Mouse (Mus musculus) hindbrain, postnatal 0 days (tissue): ENCODE measurements around the gene Prkg2. TPM values are rescaled to one million over a fixed set of nuclear protein-coding genes. Genes with fewer than 3 reads are reported as not detected.

Experiments used
- ATAC-seq: fragments of 200-750 bp; cut with Nextera tagmentation; 2 replicates; pipeline ENCODE4 v1.8.0; 2017; ENCODE audit warnings: mild to moderate bottlenecking, moderate TSS enrichment, moderate library complexity
- DNase-seq: peaks from one replicate; pipeline ENCODE4 v3.0.0-alpha.2; 2015; ENCODE audit warnings: low spot score
- H3K27ac ChIP-seq: fragments of 300-500 bp; sonication (generic); 2 replicates; pipeline ENCODE4 v1.5.1; 2014; ENCODE audit warnings: mild to moderate bottlenecking
- H3K27me3 ChIP-seq: fragments of 300-500 bp; sonication (generic); 2 replicates; pipeline ENCODE4 v1.6.1; 2014; ENCODE audit warnings: low read length, mixed read lengths; ENCODE audit not compliant: insufficient read depth
- H3K36me3 ChIP-seq: fragments of 300-500 bp; sonication (generic); 2 replicates; pipeline ENCODE4 v1.6.1; 2014; ENCODE audit warnings: low read length, mixed read lengths; ENCODE audit not compliant: insufficient read depth
- H3K4me1 ChIP-seq: fragments of 300-500 bp; sonication (generic); 2 replicates; pipeline ENCODE4 v1.6.1; 2014; ENCODE audit warnings: antibody characterized with exemption, low read length, mixed read lengths; ENCODE audit not compliant: insufficient read depth
- H3K4me2 ChIP-seq: fragments of 300-500 bp; sonication (generic); 2 replicates; pipeline ENCODE4 v1.6.1; 2014; ENCODE audit warnings: low read depth, mild to moderate bottlenecking, low read length, moderate library complexity, mixed read lengths
- H3K4me3 ChIP-seq: fragments of 300-500 bp; sonication (generic); 2 replicates; pipeline ENCODE4 v1.5.1; 2014; ENCODE audit warnings: low read length
- H3K9ac ChIP-seq: fragments of 300-500 bp; sonication (generic); replicated peaks from 2 replicates; pipeline ENCODE4 v1.6.1; 2014; ENCODE audit warnings: mild to moderate bottlenecking, low read length, moderate library complexity, mixed read lengths
- H3K9me3 ChIP-seq: fragments of 300-500 bp; sonication (generic); 2 replicates; pipeline ENCODE4 v1.6.1; 2016; ENCODE audit warnings: low read length, mixed read lengths
- CTCF ChIP-seq: IDR thresholded peaks from 2 replicates; pipeline ENCODE4 v1.5.1; 2016; ENCODE audit warnings: antibody characterized with exemption, control low read depth, low read depth
- WGBS: fragments of 180-500 bp; shearing (Covaris S2); extraction: QIAGEN DNeasy Blood & Tissue Kit; methylation state at CpG from one replicate; pipeline ENCODE4 v1.1.7; 2014; 5-methylcytosine and 5-hydroxymethylcytosine counted together
- polyA plus RNA-seq: library from polyadenylated mRNA; unstranded; fragments of >200 nt; fragmentation: Nextera tagmentation; extraction: Ambion mirVana; gene quantifications from 2 replicates; pipeline ENCODE4 v1.2.1, GENCODE M21; 2015
- total RNA-seq: library from RNA; depleted of rRNA; stranded (reverse); fragments of >200 nt; gene quantifications from 2 replicates; pipeline ENCODE4 v1.2.3, GENCODE M21; 2014

The Prkg2 gene
- total and polyA plus RNA-seq, 2 experiments from 2014 or later: 1.6 to 1.7 TPM

DNA sequence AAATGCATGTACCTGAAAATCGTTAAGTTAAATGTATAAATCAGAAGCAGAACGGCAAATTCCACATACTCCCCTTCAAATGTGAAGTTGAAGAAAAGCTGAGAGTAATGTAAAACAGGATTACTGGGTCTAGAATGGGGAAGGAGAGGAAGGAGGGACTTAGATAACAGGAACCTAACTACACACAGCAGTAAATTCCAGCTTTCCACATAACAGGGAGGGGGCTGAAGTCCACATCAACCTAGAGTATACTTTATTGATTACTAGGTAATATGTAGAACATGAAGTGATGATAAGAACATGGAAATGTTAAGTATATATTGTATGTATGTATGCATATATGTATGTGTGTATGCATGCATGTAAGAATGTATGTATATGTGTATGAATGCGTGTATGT lies 114.2 kb downstream of the Prkg2 start:
- no peaks in the 10 kb centered on the region for H3K4me1 ChIP-seq
- no peak overlapping the region for H3K4me3 ChIP-seq
- DNase-seq: no peak
- 95% methylated on average over 3 of the region's 3 CpGs for WGBS
- ATAC-seq: no peak
- no peaks in the 10 kb centered on the region for H3K9me3 ChIP-seq
- no peak overlapping the region for H3K9ac ChIP-seq
- H3K4me2 ChIP-seq: no peak overlapping the region
- TF ChIP-seq CTCF: no peak
- H3K27me3 ChIP-seq: no peaks in the 10 kb centered on the region
- H3K27ac ChIP-seq: no peak overlapping the region
- no peaks in the 10 kb centered on the region for H3K36me3 ChIP-seq

DNA sequence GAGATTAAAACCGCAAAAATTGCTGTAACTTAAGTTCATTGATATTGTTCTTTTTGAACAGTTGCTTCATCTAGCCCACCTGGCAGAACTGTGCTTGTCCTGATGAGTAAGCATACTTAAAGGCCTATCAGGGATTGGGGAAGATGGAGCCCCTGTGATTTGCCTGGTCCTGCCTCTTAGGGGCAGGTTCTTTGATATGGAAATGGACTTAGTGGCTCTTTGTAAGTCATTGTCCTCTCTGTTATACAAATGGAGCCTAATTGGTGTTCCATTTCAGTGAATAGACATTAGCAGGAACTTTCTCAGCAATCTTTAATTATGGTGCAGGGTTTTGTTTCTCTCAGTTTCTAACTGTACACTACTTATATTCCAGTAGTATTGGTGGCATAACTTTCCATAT lies 115.5 kb downstream of the Prkg2 start:
- Histone ChIP-seq H3K4me3 (no peak overlapping the region), H3K36me3 (no peaks in the 10 kb centered on the region), H3K27ac (no peak overlapping the region), H3K9ac (no peak overlapping the region), H3K4me1 (no peaks in the 10 kb centered on the region), H3K27me3 (no peaks in the 10 kb centered on the region), H3K9me3 (no peaks in the 10 kb centered on the region), H3K4me2 (no peak overlapping the region)
- ATAC-seq: no peak
- DNase-seq: no peak
- TF ChIP-seq CTCF: no peak
- 61% methylated on average over 1 of the region's 1 CpGs for WGBS

- no peak overlapping the region for H3K4me3 ChIP-seq
- WGBS: 95% methylated on average over 5 of the region's 5 CpGs
- ATAC-seq: no peak
- no peak overlapping the region for H3K27ac ChIP-seq
- H3K27me3 ChIP-seq: no peaks in the 10 kb centered on the region
- no peak overlapping the region for H3K4me2 ChIP-seq
- no peak overlapping the region for H3K9ac ChIP-seq
- DNase-seq: no peak
- no peak for TF ChIP-seq CTCF
- H3K36me3 ChIP-seq: no peaks in the 10 kb centered on the region
- no peaks in the 10 kb centered on the region for H3K4me1 ChIP-seq
- H3K9me3 ChIP-seq: no peaks in the 10 kb centered on the region
These were observed 118.4 kb downstream of the Prkg2 start for GRCm38 (mm10) chr5:98918716-98919115.

DNA sequence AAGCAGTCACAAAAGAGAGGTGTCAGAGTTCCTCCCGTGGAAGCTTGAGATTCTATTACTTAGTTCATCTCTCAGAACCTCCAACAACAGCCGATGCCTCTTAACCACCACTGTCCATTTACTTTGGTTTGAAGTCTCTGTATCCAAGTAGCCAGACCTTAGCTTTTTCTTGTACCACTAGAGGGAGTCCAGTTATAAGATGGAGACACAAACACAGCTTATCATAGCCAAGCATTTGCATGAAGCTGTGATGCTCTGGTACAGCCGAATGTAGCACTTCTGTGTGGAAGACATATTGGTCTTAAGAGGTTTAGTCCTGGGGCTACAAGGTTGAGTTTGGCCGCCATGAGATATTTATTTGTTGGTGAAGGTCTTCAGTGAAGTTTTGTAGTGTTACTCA lies 134.8 kb downstream of the Prkg2 start:
- no peak overlapping the region for H3K4me3 ChIP-seq
- no peaks in the 10 kb centered on the region for H3K27me3 ChIP-seq
- WGBS: 64% methylated on average over 4 of the region's 4 CpGs
- peak; percentile 62 for ATAC-seq
- no peak overlapping the region for H3K9ac ChIP-seq
- H3K4me1 ChIP-seq: no peaks in the 10 kb centered on the region
- TF ChIP-seq CTCF: peak; percentile 75
- H3K36me3 ChIP-seq: no peaks in the 10 kb centered on the region
- peak; percentile 84 for DNase-seq
- no peaks in the 10 kb centered on the region for H3K9me3 ChIP-seq
- no peak overlapping the region for H3K27ac ChIP-seq
- no peak overlapping the region for H3K4me2 ChIP-seq

DNA sequence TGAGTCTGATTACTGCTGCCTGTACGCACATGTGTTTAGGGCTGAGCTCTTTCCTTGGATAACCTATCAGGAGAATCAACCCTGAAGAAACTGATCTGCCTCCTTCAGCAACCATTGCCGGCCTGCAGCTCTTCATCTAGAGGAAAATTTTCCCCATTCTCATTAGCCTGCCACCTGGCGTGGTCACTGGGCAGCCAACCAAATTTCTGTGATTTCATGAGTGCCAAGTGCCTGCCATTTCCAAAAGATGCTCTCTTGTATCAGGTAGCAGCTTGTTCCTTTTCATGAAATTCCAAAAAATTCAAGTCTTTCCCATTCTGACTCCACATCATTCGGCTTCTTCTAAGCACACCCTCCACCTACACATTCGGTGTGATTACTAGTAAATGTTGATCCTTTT lies 136.2 kb downstream of the Prkg2 start:
- Histone ChIP-seq H3K9me3 (no peaks in the 10 kb centered on the region), H3K27me3 (no peaks in the 10 kb centered on the region), H3K4me2 (no peak overlapping the region), H3K4me3 (no peak overlapping the region), H3K36me3 (no peaks in the 10 kb centered on the region), H3K9ac (no peak overlapping the region), H3K27ac (no peak overlapping the region), H3K4me1 (no peaks in the 10 kb centered on the region)
- peak; percentile 34 for DNase-seq
- ATAC-seq: no peak
- WGBS: 73% methylated on average over 5 of the region's 5 CpGs
- no peak for TF ChIP-seq CTCF

- DNase-seq: no peak
- H3K4me3 ChIP-seq: no peak overlapping the region
- no peak overlapping the region for H3K27ac ChIP-seq
- no peak overlapping the region for H3K9ac ChIP-seq
- no peak for ATAC-seq
- no peaks in the 10 kb centered on the region for H3K4me1 ChIP-seq
- no peaks in the 10 kb centered on the region for H3K27me3 ChIP-seq
- H3K4me2 ChIP-seq: no peak overlapping the region
- no peaks in the 10 kb centered on the region for H3K36me3 ChIP-seq
- no peak for TF ChIP-seq CTCF
- no peaks in the 10 kb centered on the region for H3K9me3 ChIP-seq
These were observed 139.2 kb downstream of the Prkg2 start for GRCm38 (mm10) chr5:98897946-98898345.

- 79% methylated on average over 3 of the region's 3 CpGs for WGBS
- Histone ChIP-seq H3K27ac (no peak overlapping the region), H3K9me3 (no peaks in the 10 kb centered on the region), H3K4me1 (no peaks in the 10 kb centered on the region), H3K36me3 (no peaks in the 10 kb centered on the region), H3K4me3 (no peak overlapping the region), H3K27me3 (no peaks in the 10 kb centered on the region), H3K9ac (no peak overlapping the region), H3K4me2 (no peak overlapping the region)
- no peak for TF ChIP-seq CTCF
- no peak for DNase-seq
- no peak for ATAC-seq
These were observed 142.9 kb downstream of the Prkg2 start for GRCm38 (mm10) chr5:98894281-98894680.
